Mouse (Mus musculus) CH12.LX (cell line): Measurements from ENCODE around the gene Tm9sf3.

ENCODE experiments used
- CTCF ChIP-seq, 2 experiments: IDR thresholded peaks in 1 of 2; conservative IDR thresholded peaks in 1 of 2; 2 replicates each; pipeline ENCODE4 v1.5.1; 2011 to 2012; ENCODE audit warnings: low read depth in 2 of 2, low read length in 2 of 2, improper control_type of control experiment in 1 of 2, inconsistent platforms in 1 of 2, mild to moderate bottlenecking in 1 of 2, moderate library complexity in 1 of 2
- MAX ChIP-seq: IDR thresholded peaks from 2 replicates; pipeline ENCODE4 v1.6.1; 2011; ENCODE audit warnings: low read length, improper control_type of control experiment
- POLR2A ChIP-seq: IDR thresholded peaks from 2 replicates; pipeline ENCODE4 v1.6.1; 2011; ENCODE audit warnings: low read depth, mild to moderate bottlenecking, improper control_type of control experiment, low read length
- POLR2AphosphoS2 ChIP-seq: IDR thresholded peaks from 2 replicates; pipeline ENCODE4 v1.6.1; 2011; ENCODE audit warnings: low read depth, low read length, improper control_type of control experiment
- RCOR1 ChIP-seq: conservative IDR thresholded peaks from 2 replicates; pipeline ENCODE4 v1.6.1; 2012; ENCODE audit warnings: low read depth, mild to moderate bottlenecking, inconsistent platforms, low read length, improper control_type of control experiment
- UBTF ChIP-seq: IDR thresholded peaks from 2 replicates; pipeline ENCODE4 v1.6.1; 2012; ENCODE audit warnings: low read depth, mild to moderate bottlenecking, inconsistent platforms, low read length, improper control_type of control experiment, moderate library complexity
- ZMIZ1 ChIP-seq: IDR thresholded peaks from 2 replicates; pipeline ENCODE4 v1.6.1; 2012; ENCODE audit warnings: low read depth, mild to moderate bottlenecking, inconsistent platforms, low read length, improper control_type of control experiment

- TF ChIP-seq UBTF (no peak), ZMIZ1 (no peak), CTCF (conservative IDR thresholded peaks at IDR 0.05 in 1 of 2, IDR thresholded peaks at IDR 0.05 in 1 of 2; ENCODE audit: low read depth in 2 of 2, low read length in 2 of 2) (no peak), POLR2AphosphoS2 (no peak), MAX (no peak), RCOR1 (no peak), POLR2A (no peak)
Observed at GRCm38 (mm10) chr19:41282718-41283117, 18.9 kb upstream of the Tm9sf3 start.
